Mouse (Mus musculus): ENCODE results near the gene Stxbp5l. TPM values are rescaled to one million over a fixed set of nuclear protein-coding genes. Genes with fewer than 3 reads are reported as not detected.
"Not testable (repeated sequence)": the region's sequence is repeated elsewhere in the genome, so short reads cannot be mapped to it uniquely, and the experiment has no call there.

Gene Stxbp5l
- total and polyA plus RNA-seq, 3 experiments, result 0.11 TPM; not detected in 2

DNA sequence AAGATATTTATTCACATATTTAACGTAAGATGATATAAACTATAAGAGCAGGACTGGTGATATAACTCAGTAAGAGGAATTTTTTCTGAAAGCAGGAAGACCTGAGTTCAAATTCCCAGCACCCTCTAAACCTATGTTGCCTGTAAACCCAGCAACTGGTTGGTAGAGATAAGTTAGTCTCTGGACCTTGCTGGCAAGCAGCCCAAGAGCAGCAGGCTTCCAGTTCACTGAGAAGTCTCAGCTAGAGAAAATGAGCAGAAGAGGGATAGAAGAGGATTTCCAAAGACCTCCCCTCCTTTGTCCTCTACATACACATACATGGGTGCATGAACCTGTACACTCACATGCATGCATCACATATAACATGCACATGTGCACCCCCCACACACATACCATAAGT is 165.6 kb downstream of the Stxbp5l start:
- Histone ChIP-seq H3K4me1 (ENCODE audit: insufficient read depth, low read depth, low read length) (no peaks in the 10 kb centered on the region), H3K9me3 (replicated peaks) (no peaks in the 10 kb centered on the region), H3K4me3 (ENCODE audit: low read depth, low read length) (no peak overlapping the region), H3K36me3 (replicated peaks) (no peaks in the 10 kb centered on the region), H3K27me3 (ENCODE audit: insufficient read depth, low read length) (no peaks in the 10 kb centered on the region)
- DNase-seq (ENCODE audit: low spot score) (no peak), ATAC-seq (ENCODE audit: extremely low read depth, insufficient number of reproducible peaks, low FRiP score, poor library complexity, severe bottlenecking) (no peak)
- TF ChIP-seq TAL1 (conservative IDR thresholded peaks at IDR 0.05; ENCODE audit: low read depth, low read length) (no peak), GATA1 (IDR thresholded peaks at IDR 0.05; ENCODE audit: borderline replicate concordance, low read length) (no peak), POLR2AphosphoS5 (IDR thresholded peaks at IDR 0.05; ENCODE audit: insufficient replicate concordance, low read depth, low read length) (no peak), CTCF (IDR thresholded peaks at IDR 0.05; ENCODE audit: low read depth, low read length) (no peak), GATA2 (IDR thresholded peaks at IDR 0.05; ENCODE audit: borderline replicate concordance, low read depth, low read length) (no peak)

- Histone ChIP-seq H3K27me3 (ENCODE audit: insufficient read depth, low read length) (no peaks in the 10 kb centered on the region), H3K4me3 (ENCODE audit: low read depth, low read length) (no peak overlapping the region), H3K4me1 (ENCODE audit: insufficient read depth, low read depth, low read length) (no peaks in the 10 kb centered on the region), H3K36me3 (replicated peaks) (no peaks in the 10 kb centered on the region), H3K9me3 (replicated peaks) (no peaks in the 10 kb centered on the region)
- DNase-seq (ENCODE audit: low spot score) (no peak), ATAC-seq (ENCODE audit: extremely low read depth, insufficient number of reproducible peaks, low FRiP score, poor library complexity, severe bottlenecking) (no peak)
- TF ChIP-seq GATA1 (IDR thresholded peaks at IDR 0.05; ENCODE audit: borderline replicate concordance, low read length) (no peak), CTCF (IDR thresholded peaks at IDR 0.05; ENCODE audit: low read depth, low read length) (no peak), GATA2 (IDR thresholded peaks at IDR 0.05; ENCODE audit: borderline replicate concordance, low read depth, low read length) (no peak), POLR2AphosphoS5 (IDR thresholded peaks at IDR 0.05; ENCODE audit: insufficient replicate concordance, low read depth, low read length) (no peak), TAL1 (conservative IDR thresholded peaks at IDR 0.05; ENCODE audit: low read depth, low read length) (no peak)
Measured at GRCm38 (mm10) chr16:37208783-37209182, 176.0 kb downstream of the Stxbp5l start.

- Histone ChIP-seq H3K36me3 (replicated peaks) (no peaks in the 10 kb centered on the region), H3K27me3 (ENCODE audit: insufficient read depth, low read length) (no peaks in the 10 kb centered on the region), H3K4me1 (ENCODE audit: insufficient read depth, low read depth, low read length) (no peaks in the 10 kb centered on the region), H3K4me3 (ENCODE audit: low read depth, low read length) (no peak overlapping the region), H3K9me3 (replicated peaks) (no peaks in the 10 kb centered on the region)
- no peak for TF ChIP-seq GATA2 (IDR thresholded peaks at IDR 0.05; ENCODE audit: borderline replicate concordance, low read depth, low read length)
- no peak for TF ChIP-seq TAL1 (conservative IDR thresholded peaks at IDR 0.05; ENCODE audit: low read depth, low read length)
- TF ChIP-seq POLR2AphosphoS5 (IDR thresholded peaks at IDR 0.05; ENCODE audit: insufficient replicate concordance, low read depth, low read length), result no peak
- TF ChIP-seq GATA1 (IDR thresholded peaks at IDR 0.05; ENCODE audit: borderline replicate concordance, low read length), result no peak
- TF ChIP-seq CTCF (IDR thresholded peaks at IDR 0.05; ENCODE audit: low read depth, low read length), result no peak
- ATAC-seq (ENCODE audit: extremely low read depth, insufficient number of reproducible peaks, low FRiP score, poor library complexity, severe bottlenecking) (no peak), DNase-seq (ENCODE audit: low spot score) (no peak)
Measured at GRCm38 (mm10) chr16:37194152-37194551, 190.6 kb downstream of the Stxbp5l start.

DNA sequence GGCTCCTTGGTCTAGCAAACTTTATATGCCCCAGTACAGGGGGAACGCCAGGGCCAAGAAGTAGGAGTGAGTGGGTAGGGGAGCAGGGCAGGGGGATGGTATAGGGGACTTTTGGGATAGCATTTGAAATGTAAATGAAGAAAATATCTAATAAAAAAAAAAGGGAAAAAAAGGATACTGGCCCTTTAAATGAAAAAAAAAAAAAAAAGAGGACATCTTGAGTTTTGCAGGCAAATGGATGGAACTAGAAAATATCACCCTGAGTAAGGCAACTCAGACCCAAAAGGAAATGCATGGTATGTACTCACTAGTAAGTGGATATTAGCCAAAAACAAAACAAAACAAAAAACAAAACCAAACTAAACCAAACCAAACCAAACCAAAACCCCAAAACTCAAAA is 259.6 kb downstream of the Stxbp5l start:
- H3K27me3 ChIP-seq (ENCODE audit: insufficient read depth, low read length); H3K9me3 ChIP-seq (replicated peaks); H3K36me3 ChIP-seq (replicated peaks); H3K4me1 ChIP-seq (ENCODE audit: insufficient read depth, low read depth, low read length); ATAC-seq (ENCODE audit: extremely low read depth, insufficient number of reproducible peaks, low FRiP score, poor library complexity, severe bottlenecking); H3K4me3 ChIP-seq (ENCODE audit: low read depth, low read length); DNase-seq (ENCODE audit: low spot score): not testable (repeated sequence)

DNA sequence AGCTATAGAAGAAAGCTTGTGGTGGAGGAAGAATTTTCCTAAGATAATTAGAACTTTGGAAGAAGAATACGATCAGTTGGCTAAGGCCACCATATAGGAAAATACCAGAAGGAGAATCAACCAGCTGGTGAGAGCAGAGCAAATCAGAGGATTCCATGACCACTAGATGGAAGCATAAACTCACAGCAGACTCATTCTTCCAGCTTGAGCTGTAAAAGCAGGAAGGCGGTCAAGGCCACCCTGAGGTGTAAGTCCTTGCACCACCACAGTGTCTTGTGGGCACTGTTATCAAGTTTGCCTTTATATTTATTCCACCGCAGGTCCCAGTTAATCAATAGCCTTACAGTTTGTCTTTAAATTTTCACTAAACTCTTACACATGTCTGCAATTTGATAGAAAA is 275.5 kb downstream of the Stxbp5l start:
- ATAC-seq (ENCODE audit: extremely low read depth, insufficient number of reproducible peaks, low FRiP score, poor library complexity, severe bottlenecking) (no peak), DNase-seq (ENCODE audit: low spot score) (no peak)
- no peak for TF ChIP-seq POLR2AphosphoS5 (IDR thresholded peaks at IDR 0.05; ENCODE audit: insufficient replicate concordance, low read depth, low read length)
- no peak for TF ChIP-seq GATA1 (IDR thresholded peaks at IDR 0.05; ENCODE audit: borderline replicate concordance, low read length)
- no peak for TF ChIP-seq TAL1 (conservative IDR thresholded peaks at IDR 0.05; ENCODE audit: low read depth, low read length)
- TF ChIP-seq CTCF (IDR thresholded peaks at IDR 0.05; ENCODE audit: low read depth, low read length), result no peak
- Histone ChIP-seq H3K27me3 (ENCODE audit: insufficient read depth, low read length) (peaks cover 5% of the 10 kb centered on the region; the same call in 1 of the 2 replicates), H3K4me3 (ENCODE audit: low read depth, low read length) (no peak overlapping the region), H3K4me1 (ENCODE audit: insufficient read depth, low read depth, low read length) (no peaks in the 10 kb centered on the region), H3K9me3 (replicated peaks) (no peaks in the 10 kb centered on the region), H3K36me3 (replicated peaks) (no peaks in the 10 kb centered on the region)

GRCm38 (mm10) chr16:37108763-37109162 is 276.0 kb downstream of the Stxbp5l start:
- DNase-seq (ENCODE audit: low spot score) (no peak), ATAC-seq (ENCODE audit: extremely low read depth, insufficient number of reproducible peaks, low FRiP score, poor library complexity, severe bottlenecking) (no peak)
- H3K4me3 ChIP-seq (ENCODE audit: low read depth, low read length), result no peak overlapping the region
- H3K9me3 ChIP-seq (replicated peaks), result no peaks in the 10 kb centered on the region
- no peaks in the 10 kb centered on the region for H3K4me1 ChIP-seq (ENCODE audit: insufficient read depth, low read depth, low read length)
- H3K36me3 ChIP-seq (replicated peaks), result no peaks in the 10 kb centered on the region
- peaks cover 5% of the 10 kb centered on the region; the same call in 1 of the 2 replicates for H3K27me3 ChIP-seq (ENCODE audit: insufficient read depth, low read length)
- TF ChIP-seq GATA1 (IDR thresholded peaks at IDR 0.05; ENCODE audit: borderline replicate concordance, low read length) (no peak), TAL1 (conservative IDR thresholded peaks at IDR 0.05; ENCODE audit: low read depth, low read length) (no peak), POLR2AphosphoS5 (IDR thresholded peaks at IDR 0.05; ENCODE audit: insufficient replicate concordance, low read depth, low read length) (no peak), CTCF (IDR thresholded peaks at IDR 0.05; ENCODE audit: low read depth, low read length) (no peak), GATA2 (IDR thresholded peaks at IDR 0.05; ENCODE audit: borderline replicate concordance, low read depth, low read length) (no peak)

Data from G1E (cell line).